Mouse (Mus musculus) bone marrow, adult 2 months (tissue): Measurements from ENCODE around the gene Gnl2.

Source experiments
- CTCF ChIP-seq: fragments of 200-500 bp; IDR thresholded peaks from 2 replicates; pipeline ENCODE4 v1.5.1; 2011; ENCODE audit warnings: low read length, control low read depth; ENCODE audit not compliant: control insufficient read depth, insufficient read depth
- POLR2A ChIP-seq: fragments of 200-500 bp; IDR thresholded peaks from 2 replicates; pipeline ENCODE4 v1.6.1; 2011; ENCODE audit warnings: low read depth, mild to moderate bottlenecking, control low read depth, low read length, borderline replicate concordance; ENCODE audit not compliant: control insufficient read depth

GRCm38 (mm10) chr4:125002978-125003377 lies 13.4 kb upstream of the Gnl2 start:
- TF ChIP-seq CTCF (no peak), POLR2A (no peak)
